Mouse (Mus musculus) lung, adult 2 months (tissue): Measurements from ENCODE around the gene Slc9a4.

ENCODE experiments used
- CTCF ChIP-seq: fragments of 200-500 bp; IDR thresholded peaks from 2 replicates; pipeline ENCODE4 v1.5.1; 2011; ENCODE audit warnings: mild to moderate bottlenecking, low read length, control low read depth; ENCODE audit not compliant: insufficient read depth
- POLR2A ChIP-seq: fragments of 200-500 bp; IDR thresholded peaks from 2 replicates; pipeline ENCODE4 v1.6.1; 2011; ENCODE audit warnings: low read depth, mild to moderate bottlenecking, control low read depth, low read length, borderline replicate concordance; ENCODE audit errors: extremely low read depth

DNA sequence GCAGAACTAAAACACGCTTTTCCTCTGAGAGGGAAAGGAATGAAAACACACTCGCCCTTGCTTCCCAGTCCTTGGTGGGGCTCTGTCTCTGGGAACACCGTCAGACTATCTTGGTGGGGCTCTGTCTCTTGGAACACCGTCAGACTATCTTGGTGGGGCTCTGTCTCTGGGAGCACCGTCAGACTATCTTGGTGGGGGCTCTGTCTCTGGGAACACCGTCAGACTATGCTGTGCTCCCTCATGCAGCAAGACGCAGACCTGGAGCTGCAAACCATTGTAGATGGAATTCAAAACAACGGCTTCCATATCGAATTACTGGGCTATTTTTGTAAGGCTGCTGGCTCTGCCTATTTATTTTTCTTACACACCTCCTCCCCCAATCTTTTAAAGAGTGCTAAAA lies 79.6 kb downstream of the Slc9a4 start:
- TF ChIP-seq CTCF (no peak), POLR2A (no peak)
